Mouse (Mus musculus) cerebellum, adult 18-20 months (tissue): ENCODE results near the gene Setd6.
A peak's percentile ranks its signal among the peaks of the same experiment; 100 is the strongest.

Experiments
- DNase-seq, 2 experiments: peaks; one replicate each; pipeline ENCODE4 v3.0.0; 2021

The Setd6 gene

GRCm38 (mm10) chr8:95711029-95711428 lies 4.7 kb upstream of the Setd6 start:
- DNase-seq: no peak

- DNase-seq: no peak
Measured at GRCm38 (mm10) chr8:95712395-95712794, 3.3 kb upstream of the Setd6 start.

GRCm38 (mm10) chr8:95713100-95714010 lies 2.3 kb upstream of the Setd6 start:
- DNase-seq: peak; percentile 75 to 82

GRCm38 (mm10) chr8:95714367-95714766 lies 1.3 kb upstream of the Setd6 start:
- no peak for DNase-seq

- DNase-seq: no peak
Measured at GRCm38 (mm10) chr8:95714837-95715413, 756 bp upstream of the Setd6 start.

DNA sequence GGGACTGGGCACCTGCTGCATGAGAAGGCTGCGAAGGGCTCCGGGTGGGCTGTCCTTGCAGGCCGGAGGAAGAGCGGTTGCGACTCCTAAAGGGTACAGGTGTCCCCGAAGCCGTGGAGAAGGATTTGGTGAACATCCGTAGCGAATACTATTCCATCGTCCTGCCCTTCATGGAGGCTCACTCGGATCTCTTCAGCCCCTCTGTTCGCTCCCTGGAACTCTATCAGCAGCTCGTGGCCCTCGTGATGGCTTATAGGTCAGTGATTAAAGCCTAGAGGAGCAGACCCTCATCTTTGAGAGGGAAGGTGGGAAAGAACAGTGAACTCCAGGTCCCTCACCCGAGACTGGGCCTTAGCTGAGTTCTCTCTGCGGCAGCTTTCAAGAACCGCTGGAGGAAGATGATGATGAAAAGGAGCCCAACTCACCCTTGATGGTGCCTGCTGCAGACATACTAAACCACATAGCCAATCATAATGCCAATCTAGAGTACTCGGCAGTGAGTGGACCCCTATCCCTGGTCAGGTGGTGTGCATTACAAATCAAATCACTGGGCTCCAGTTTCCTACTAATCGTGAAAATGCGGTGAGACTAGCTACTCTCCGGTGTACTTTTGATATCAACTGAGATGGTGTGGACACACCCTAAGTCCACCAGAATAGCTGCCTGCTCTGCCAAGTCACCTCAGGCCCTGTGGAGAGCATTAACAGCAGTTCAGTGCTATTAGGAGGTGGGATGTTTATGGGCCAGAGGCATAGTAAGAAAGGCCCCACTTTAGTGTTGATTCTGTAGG lies 1.1 kb downstream of the Setd6 start:
- no peak for DNase-seq

GRCm38 (mm10) chr8:95727625-95728024 lies 11.9 kb downstream of the Setd6 start:
- DNase-seq: no peak

GRCm38 (mm10) chr8:95738596-95738995 lies 22.9 kb downstream of the Setd6 start:
- peak in 1 of 2 experiments; percentile 13 for DNase-seq

DNA sequence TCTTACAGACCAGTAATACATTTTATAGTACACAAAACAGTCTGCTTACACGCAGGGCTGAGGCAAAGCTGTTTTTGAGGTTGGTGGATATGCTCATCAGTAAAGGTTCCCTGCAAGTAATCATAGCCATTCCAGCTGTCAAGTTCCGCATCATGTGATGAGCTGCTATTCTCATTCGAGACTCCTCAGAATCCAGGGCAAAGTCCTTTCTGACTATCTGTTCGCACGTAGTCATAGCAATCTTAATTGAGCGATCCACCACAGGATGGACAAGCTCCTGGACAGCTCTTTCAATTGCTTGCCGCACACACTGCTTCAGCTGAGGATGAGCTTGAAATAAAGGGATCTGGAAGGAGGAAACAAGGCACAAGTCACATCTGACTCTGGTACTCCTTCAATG lies 26.1 kb downstream of the Setd6 start:
- DNase-seq: no peak

DNA sequence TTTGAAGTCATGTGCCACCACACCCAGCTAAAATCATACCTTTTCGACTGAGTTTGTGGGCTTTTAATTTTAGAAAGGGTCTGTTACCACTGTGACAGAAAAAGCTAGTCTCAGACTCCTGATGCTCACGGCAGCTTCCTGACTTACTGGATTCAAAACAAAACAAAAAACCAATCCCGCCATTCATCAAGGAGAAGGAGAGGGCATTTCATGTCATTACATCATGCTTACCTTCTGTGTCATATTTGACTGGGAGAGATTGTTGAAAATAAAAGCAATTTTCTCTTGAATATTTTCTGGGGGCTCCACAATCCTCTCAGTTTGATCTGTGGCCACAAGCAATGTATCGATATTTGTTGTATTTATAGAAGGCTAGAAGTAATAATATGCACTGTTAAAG lies 32.3 kb downstream of the Setd6 start:
- no peak for DNase-seq

- DNase-seq: no peak
Measured at GRCm38 (mm10) chr8:95751924-95752323, 36.2 kb downstream of the Setd6 start.

GRCm38 (mm10) chr8:95760323-95760722 lies 44.6 kb downstream of the Setd6 start:
- DNase-seq: no peak

GRCm38 (mm10) chr8:95764133-95764532 lies 48.5 kb downstream of the Setd6 start:
- no peak for DNase-seq
